ENCODE assay signal across 24 mouse cellular contexts in genomic region chr6:147587675-147588074, GRCm38 (mm10).
DNase-seq lines count a peak whose midpoint lies in the region; ATAC-seq and TF ChIP-seq lines count a peak whose summit lies in the region.
"Had no signal": no experiment of that assay in that cellular context is flagged by ENCODE, and none has a peak within 500 bp of the region (broad histone marks: within the 10 kb centered on the region; RNA-seq: fewer than 3 reads in every experiment).

No protein-coding gene starts in this region.

- H3K9me3 ChIP-seq in kidney, postnatal 0 days (replicated peaks; ENCODE audit: low read length), result no peaks in the 10 kb centered on the region
- no peaks in the 10 kb centered on the region for H3K9me3 ChIP-seq in midbrain, embryonic 14.5 days (ENCODE audit: control insufficient read depth, low read length)
- no peaks in the 10 kb centered on the region for H3K9me3 ChIP-seq in midbrain, embryonic 16.5 days (replicated peaks; ENCODE audit: control insufficient read depth, low read length, poor library complexity, severe bottlenecking)
- H3K9me3 ChIP-seq: embryonic facial prominence, embryonic 15.5 days; heart, embryonic 13.5 days; hindbrain, embryonic 15.5 days; intestine, embryonic 15.5 days; midbrain, embryonic 12.5 days had no signal

- ATAC-seq in kidney, postnatal 0 days (replicated peaks; ENCODE audit: low FRiP score, low read depth), result no peak
- no peak for ATAC-seq in midbrain, embryonic 14.5 days (ENCODE audit: low FRiP score, low TSS enrichment)
- ATAC-seq in midbrain, embryonic 16.5 days, result no peak
- ATAC-seq: forebrain, embryonic 14.5 days; intestine, embryonic 15.5 days; liver, postnatal 0 days; lung, postnatal 0 days had no signal

- WGBS in kidney, postnatal 0 days, result 42% methylated on average over 3 of the region's 3 CpGs
- 80% methylated on average over 3 of the region's 3 CpGs for WGBS in kidney, adult 2 months
- WGBS in midbrain, embryonic 14.5 days, result 57% methylated on average over 3 of the region's 3 CpGs
- WGBS in midbrain, embryonic 16.5 days, result 61% methylated on average over 3 of the region's 3 CpGs

- no peak overlapping the region for H3K4me3 ChIP-seq in kidney, postnatal 0 days (replicated peaks; ENCODE audit: low read depth, low read length)
- no peak overlapping the region for H3K4me3 ChIP-seq in kidney, adult 2 months (ENCODE audit: insufficient read depth, low read depth, low read length)
- H3K4me3 ChIP-seq in midbrain, embryonic 14.5 days (replicated peaks; ENCODE audit: low read depth, low read length), result no peak overlapping the region
- no peak overlapping the region for H3K4me3 ChIP-seq in midbrain, embryonic 16.5 days (ENCODE audit: low read depth, low read length)
- H3K4me3 ChIP-seq: embryonic facial prominence, embryonic 15.5 days; heart, adult 2 months; heart, embryonic 13.5 days; hindbrain, embryonic 15.5 days; intestine, embryonic 15.5 days; left cerebral cortex, adult 2 months; midbrain, embryonic 12.5 days had no signal

- no peak for TF ChIP-seq POLR2A in kidney, adult 2 months (IDR thresholded peaks at IDR 0.05; ENCODE audit: low read depth, low read length)

- no peak overlapping the region for H3K4me2 ChIP-seq in kidney, postnatal 0 days (ENCODE audit: low read length)
- H3K4me2 ChIP-seq in midbrain, embryonic 14.5 days (ENCODE audit: low read length), result no peak overlapping the region
- no peak overlapping the region for H3K4me2 ChIP-seq in midbrain, embryonic 16.5 days (ENCODE audit: low read length)
- H3K4me2 ChIP-seq: embryonic facial prominence, embryonic 15.5 days; heart, embryonic 13.5 days; hindbrain, embryonic 15.5 days; intestine, embryonic 15.5 days; midbrain, embryonic 12.5 days had no signal

- DNase-seq in embryo, embryonic 10 days (ENCODE audit: low spot score), result peak; percentile 20
- no peak for DNase-seq in embryo, embryonic 9.5 days (ENCODE audit: extremely low spot score)
- peak; percentile 39 for DNase-seq in kidney, postnatal 0 days (ENCODE audit: low spot score)
- DNase-seq in kidney, adult 2 months, result no peak
- peak; percentile 20 for DNase-seq in midbrain, embryonic 14.5 days
- DNase-seq in frontal cortex, postnatal 10 days (ENCODE audit: low spot score in 2 of 2), result no peak
- DNase-seq: cerebellum, adult 18-20 months; cerebellum, postnatal 14 days; gastrocnemius, postnatal 25 days; heart, adult 2 months; heart, postnatal 14 days; liver, postnatal 0 days; thymus, adult 18-20 months; thymus, postnatal 36 days had no signal

- no peaks in the 10 kb centered on the region for H3K27me3 ChIP-seq in kidney, postnatal 0 days (ENCODE audit: insufficient read depth, low read length)
- H3K27me3 ChIP-seq in kidney, adult 2 months (replicated peaks; ENCODE audit: control insufficient read depth, insufficient read depth, low read length), result no peaks in the 10 kb centered on the region
- no peaks in the 10 kb centered on the region for H3K27me3 ChIP-seq in midbrain, embryonic 14.5 days (ENCODE audit: control insufficient read depth, insufficient read depth, low read length)
- no peaks in the 10 kb centered on the region for H3K27me3 ChIP-seq in midbrain, embryonic 16.5 days (ENCODE audit: control insufficient read depth, insufficient read depth, low read depth, low read length)
- H3K27me3 ChIP-seq: embryonic facial prominence, embryonic 15.5 days; heart, embryonic 13.5 days; hindbrain, embryonic 15.5 days; intestine, embryonic 15.5 days; midbrain, embryonic 12.5 days had no signal

- no peaks in the 10 kb centered on the region for H3K4me1 ChIP-seq in kidney, postnatal 0 days (replicated peaks; ENCODE audit: insufficient read depth, low read length)
- H3K4me1 ChIP-seq in kidney, adult 2 months (ENCODE audit: control insufficient read depth, insufficient read depth, low read length), result no peaks in the 10 kb centered on the region
- no peaks in the 10 kb centered on the region for H3K4me1 ChIP-seq in midbrain, embryonic 14.5 days (ENCODE audit: control insufficient read depth, insufficient read depth, low read length)
- H3K4me1 ChIP-seq in midbrain, embryonic 16.5 days (ENCODE audit: control insufficient read depth, insufficient read depth, low read length), result no peaks in the 10 kb centered on the region
- H3K4me1 ChIP-seq: hindbrain, embryonic 15.5 days; intestine, embryonic 15.5 days had no signal

- TF ChIP-seq CTCF in kidney, postnatal 0 days (IDR thresholded peaks at IDR 0.05; ENCODE audit: low read depth), result no peak
- TF ChIP-seq CTCF in kidney, adult 2 months (conservative IDR thresholded peaks at IDR 0.05; ENCODE audit: insufficient read depth, insufficient read length, low read depth, low read length), result no peak

- H3K27ac ChIP-seq in kidney, postnatal 0 days, result no peak overlapping the region
- H3K27ac ChIP-seq in kidney, adult 2 months (ENCODE audit: insufficient read depth, low read depth, low read length), result no peak overlapping the region
- no peak overlapping the region for H3K27ac ChIP-seq in midbrain, embryonic 14.5 days (replicated peaks; ENCODE audit: low read depth, low read length)
- no peak overlapping the region for H3K27ac ChIP-seq in midbrain, embryonic 16.5 days (ENCODE audit: low read length)
- H3K27ac ChIP-seq: embryonic facial prominence, embryonic 15.5 days; heart, adult 2 months; heart, embryonic 13.5 days; hindbrain, embryonic 15.5 days; intestine, embryonic 15.5 days; left cerebral cortex, adult 2 months; macrophage; midbrain, embryonic 12.5 days had no signal

- no peak overlapping the region for H3K9ac ChIP-seq in kidney, postnatal 0 days (ENCODE audit: low read depth, low read length)
- no peak overlapping the region for H3K9ac ChIP-seq in midbrain, embryonic 14.5 days (replicated peaks; ENCODE audit: low read length)
- no peak overlapping the region for H3K9ac ChIP-seq in midbrain, embryonic 16.5 days (ENCODE audit: low read depth, low read length)
- H3K9ac ChIP-seq: embryonic facial prominence, embryonic 15.5 days; heart, embryonic 13.5 days; hindbrain, embryonic 15.5 days; intestine, embryonic 15.5 days; liver, postnatal 0 days; midbrain, embryonic 12.5 days had no signal

- H3K36me3 ChIP-seq in kidney, postnatal 0 days (ENCODE audit: insufficient read depth, low read length), result no peaks in the 10 kb centered on the region
- peaks cover 1% of the 10 kb centered on the region; the same call in 1 of the 2 replicates for H3K36me3 ChIP-seq in kidney, adult 2 months (ENCODE audit: control insufficient read depth, insufficient read depth, low read length)
- H3K36me3 ChIP-seq in midbrain, embryonic 14.5 days (ENCODE audit: control insufficient read depth, insufficient read depth, low read length), result 0 out of 2 replicates have a peak, but pooled peaks cover 3% of the 10 kb centered on the region
- no peaks in the 10 kb centered on the region for H3K36me3 ChIP-seq in midbrain, embryonic 16.5 days (ENCODE audit: control insufficient read depth, insufficient read depth, low read length)
- H3K36me3 ChIP-seq: embryonic facial prominence, embryonic 15.5 days; midbrain, embryonic 12.5 days had no signal

Comparison
In these comparisons a context has a peak if more than half of its experiments do, and no peak if none do; other contexts are left out.
1. DNase-seq: peak in embryo, embryonic 10 days (single experiment), kidney, postnatal 0 days (single experiment) and midbrain, embryonic 14.5 days (single experiment); none in embryo, embryonic 9.5 days (single experiment), kidney, adult 2 months (single experiment) and frontal cortex, postnatal 10 days (0 of 2).